Mouse (Mus musculus): ENCODE data around the gene Pbrm1.
A peak's percentile ranks its signal among the peaks of the same experiment; 100 is the strongest.

Gene Pbrm1

GRCm38 (mm10) chr14:31018860-31019291 lies at the start of gene Pbrm1, which contains the start of gene Gnl3:
TSS of gene Pbrm1 (plus strand) at chr14:31019138.
TSS of gene Gnl3 (minus strand) at chr14:31019152.
- DNase-seq (ENCODE audit: low read depth, low spot score) = peak; percentile 98

DNA sequence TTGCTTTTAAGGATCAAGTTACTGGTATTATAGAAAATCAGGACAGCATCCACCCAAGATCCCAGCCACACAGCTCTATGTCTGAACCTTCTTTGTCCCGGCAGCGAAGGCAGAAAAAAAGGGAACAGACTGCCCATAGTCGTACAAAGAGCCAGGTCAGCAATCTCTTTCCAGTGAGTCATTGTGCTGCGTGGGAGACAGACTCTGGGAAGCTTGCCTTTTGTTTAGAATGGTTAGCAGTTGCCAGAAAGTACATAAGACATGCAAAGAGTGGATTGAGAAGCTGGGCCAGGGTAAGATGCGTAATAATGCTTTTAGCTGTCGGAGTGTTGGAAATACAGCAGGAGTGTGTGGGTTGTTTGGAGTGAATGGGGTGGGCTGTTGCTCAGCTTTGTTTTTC lies 44.7 kb upstream of the Pbrm1 start:
- DNase-seq (ENCODE audit: low read depth, low spot score) = no peak

DNA sequence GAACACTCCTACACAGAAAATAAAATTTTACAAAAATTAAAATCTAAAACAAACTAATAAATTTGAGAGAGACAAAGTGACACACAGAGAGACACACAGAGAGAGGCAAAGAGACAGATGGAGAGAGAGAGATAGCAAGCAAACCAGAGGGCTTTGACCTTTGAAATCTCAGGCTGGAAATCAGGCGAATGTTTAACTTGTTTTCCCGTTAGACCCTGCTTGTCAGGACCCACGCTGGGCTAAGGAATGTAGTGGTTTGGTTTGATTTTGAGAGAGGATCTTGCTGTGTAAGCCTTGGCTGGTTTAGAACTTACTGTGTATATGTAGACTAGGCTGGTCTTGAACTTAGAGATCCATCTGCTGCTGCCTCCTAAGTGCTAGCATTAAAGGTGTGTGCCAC lies 42.7 kb upstream of the Pbrm1 start:
- no peak for DNase-seq (ENCODE audit: low read depth, low spot score)

- no peak for DNase-seq (ENCODE audit: low read depth, low spot score)
Observed at GRCm38 (mm10) chr14:30996417-30996816, 22.5 kb upstream of the Pbrm1 start.

GRCm38 (mm10) chr14:31000356-31000755 lies 18.6 kb upstream of the Pbrm1 start:
- DNase-seq (ENCODE audit: low read depth, low spot score) = no peak

DNA sequence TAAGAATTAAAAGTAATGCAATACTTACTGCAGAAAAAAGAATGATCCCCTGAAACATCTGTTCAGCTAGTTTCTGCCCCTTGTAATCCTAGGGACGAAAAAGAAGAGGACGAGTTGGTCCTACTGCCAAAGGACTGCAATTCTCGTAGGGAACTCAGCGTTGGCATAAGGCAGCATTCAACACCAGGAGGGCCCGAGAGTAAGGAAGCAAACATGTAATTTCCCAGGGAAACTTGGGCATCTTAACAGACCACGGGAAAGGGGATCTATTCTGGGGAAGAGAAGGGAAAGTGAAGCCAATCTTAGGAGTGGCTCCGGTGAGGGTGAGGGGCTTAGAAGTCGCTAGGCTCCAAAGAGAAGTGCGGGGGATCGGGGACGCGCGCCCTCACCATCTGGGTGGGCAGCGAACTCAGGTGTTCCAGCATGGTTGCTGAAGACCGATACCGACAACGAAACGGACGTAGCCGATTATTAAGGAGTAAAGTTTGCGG lies 18.1 kb upstream of the Pbrm1 start:
- no peak for DNase-seq (ENCODE audit: low read depth, low spot score)

DNA sequence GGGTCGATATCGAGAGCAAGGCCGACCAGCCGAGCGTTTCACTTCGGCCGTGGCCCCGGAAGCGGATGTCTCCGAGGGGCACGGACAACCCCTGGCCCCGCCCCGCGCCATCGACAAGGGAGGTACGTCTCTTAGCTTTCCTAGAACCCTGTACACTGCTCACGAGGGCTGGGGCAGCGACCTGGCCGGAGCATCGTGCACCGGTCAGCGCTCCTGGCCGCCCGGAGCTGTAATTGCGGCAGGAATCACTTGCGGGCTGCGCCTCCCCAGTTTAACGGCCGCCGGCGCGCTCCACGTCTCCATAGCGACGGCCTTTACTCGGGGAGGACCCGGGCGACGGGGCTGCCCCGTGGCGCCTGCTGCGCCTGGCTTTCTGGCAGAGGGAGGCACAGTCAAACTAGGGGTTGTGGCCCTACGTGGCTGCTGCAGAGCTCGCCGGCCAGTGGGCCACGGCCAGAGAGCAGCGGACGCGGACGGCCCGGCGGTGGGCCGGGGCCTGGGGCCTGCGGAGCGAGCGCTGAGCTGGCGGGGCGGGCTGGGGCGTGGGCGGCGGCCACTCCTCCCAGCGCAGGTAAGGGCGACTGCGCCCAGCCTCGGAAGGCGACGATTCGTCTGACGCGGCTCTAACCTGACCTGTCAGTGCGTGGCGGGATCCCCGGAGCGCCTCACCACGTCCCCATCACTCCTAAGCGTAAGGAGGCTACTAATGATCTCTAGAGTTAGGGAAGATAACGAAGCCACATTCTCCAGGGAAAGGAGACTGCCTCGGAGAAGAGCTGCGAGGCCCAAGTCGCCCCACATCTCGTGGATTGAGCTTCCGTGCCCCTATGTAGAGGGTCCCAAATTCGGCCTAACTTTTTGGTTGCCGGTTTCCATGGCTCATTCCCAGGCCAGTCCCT lies 17.4 kb upstream of the Pbrm1 start, which contains the start of the genes Glt8d1 and Spcs1:
Glt8d1 (plus strand) TSS at position 94 of the 899 bp plus-strand sequence.
Spcs1 (minus strand) TSS at position 366 of the 899 bp plus-strand sequence.
- DNase-seq (ENCODE audit: low read depth, low spot score) = peak; percentile 90

GRCm38 (mm10) chr14:31004527-31004926 lies 14.4 kb upstream of the Pbrm1 start:
- no peak for DNase-seq (ENCODE audit: low read depth, low spot score)

DNA sequence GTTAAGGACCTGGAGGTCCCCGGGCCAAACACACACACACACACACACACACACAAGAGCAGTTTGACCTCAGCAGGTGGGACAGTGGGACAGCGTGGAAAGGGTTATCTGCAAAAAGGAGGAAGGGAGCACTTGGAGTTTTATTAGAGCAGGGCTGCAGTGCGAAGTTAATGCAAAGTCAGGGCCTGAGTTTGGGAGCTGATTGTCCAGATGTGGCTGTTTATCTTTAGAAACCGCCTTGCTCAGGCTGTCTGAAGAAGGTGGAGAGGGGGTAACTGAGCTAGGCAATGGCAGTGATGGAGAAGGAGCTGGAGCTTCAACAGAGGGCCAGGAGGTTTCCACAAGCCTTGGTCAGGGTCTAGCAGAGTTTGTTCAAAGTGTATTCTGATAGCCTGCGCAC lies 12.2 kb upstream of the Pbrm1 start:
- DNase-seq (ENCODE audit: low read depth, low spot score) = no peak

- no peak for DNase-seq (ENCODE audit: low read depth, low spot score)
Observed at GRCm38 (mm10) chr14:31011588-31011987, 7.3 kb upstream of the Pbrm1 start.

- DNase-seq (ENCODE audit: low read depth, low spot score) = no peak
Observed at GRCm38 (mm10) chr14:31013928-31014327, 5.0 kb upstream of the Pbrm1 start.

DNA sequence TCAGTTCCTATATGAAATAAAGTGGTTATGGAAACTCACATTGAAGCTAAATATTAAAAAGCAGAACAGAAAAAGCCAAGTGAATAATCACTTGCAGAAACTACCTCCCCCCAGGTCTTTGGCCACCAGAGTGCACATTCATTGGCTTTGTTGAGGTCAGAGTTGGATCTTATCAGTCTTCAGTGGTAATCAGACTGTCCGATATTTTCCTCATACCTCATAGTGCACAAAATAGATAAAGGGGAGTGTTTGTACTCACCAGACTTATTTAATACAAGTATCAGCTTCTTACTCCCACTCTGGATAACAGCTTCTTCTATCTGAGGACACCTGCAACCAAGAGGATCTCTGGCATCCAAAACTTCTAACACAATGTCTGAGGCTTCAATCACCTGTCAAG lies 2.9 kb upstream of the Pbrm1 start:
- no peak for DNase-seq (ENCODE audit: low read depth, low spot score)

DNA sequence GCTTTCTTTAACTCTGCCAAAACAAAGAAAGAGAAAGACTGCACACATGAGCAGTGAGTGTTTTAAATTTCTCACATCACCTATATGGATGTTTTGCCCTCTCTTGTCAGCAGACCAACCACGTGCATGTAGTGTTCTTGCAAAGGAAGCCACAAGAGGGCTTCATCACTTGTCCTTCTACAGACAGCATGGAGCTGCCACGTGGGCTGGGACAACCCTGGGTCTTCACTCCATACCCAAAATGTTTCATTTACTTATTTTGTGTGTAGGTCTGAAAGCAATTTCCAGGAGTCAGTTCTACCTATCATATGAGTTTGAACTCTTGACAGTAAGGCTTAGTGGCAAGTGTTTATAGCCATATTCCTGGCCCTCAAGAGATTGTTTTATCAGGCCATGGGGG lies 1.1 kb upstream of the Pbrm1 start:
- DNase-seq (ENCODE audit: low read depth, low spot score) = peak; percentile 57

DNA sequence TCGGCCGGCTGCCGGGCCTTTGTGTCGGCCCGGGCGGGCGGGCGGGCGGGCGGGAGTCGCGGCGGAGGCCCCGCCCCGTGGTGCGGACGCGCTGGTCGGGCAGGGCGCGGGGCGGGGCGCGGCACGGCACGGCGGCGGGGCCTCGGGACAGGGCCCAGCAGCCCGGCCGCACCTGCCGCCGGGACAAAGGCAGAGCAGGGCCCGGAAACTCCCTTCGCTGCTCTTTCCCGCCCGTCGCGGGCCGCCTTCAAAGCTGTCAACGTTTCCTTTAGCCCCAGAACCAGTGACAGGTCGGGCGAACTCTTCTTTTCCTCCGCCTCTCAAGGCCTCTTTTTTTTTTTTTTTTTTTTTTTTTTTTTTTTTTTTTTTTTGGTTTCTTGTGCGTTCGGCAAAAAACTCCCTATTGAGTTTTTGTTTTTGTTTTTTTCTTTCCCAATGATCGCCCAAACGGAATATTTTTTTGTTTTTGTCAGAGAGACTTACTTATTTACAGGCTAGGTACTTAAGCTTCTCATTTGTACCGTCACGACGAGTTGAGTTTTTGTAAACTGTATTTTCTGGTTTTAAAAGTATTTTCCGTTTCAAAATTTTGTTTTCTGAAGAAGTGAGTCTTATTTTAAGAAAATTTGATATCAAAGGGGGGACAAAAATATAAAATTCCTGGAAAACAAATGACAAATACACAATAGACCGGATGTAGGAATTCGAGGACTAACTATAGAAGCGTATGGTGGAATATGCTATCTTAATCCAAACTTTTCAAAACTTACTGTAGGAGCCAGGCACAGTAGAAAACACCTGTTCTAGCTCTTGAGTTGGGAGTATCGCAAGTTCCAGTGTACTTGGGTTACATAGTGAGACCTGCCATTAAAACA lies 630 bp downstream of the Pbrm1 start:
- peak; percentile 95 for DNase-seq (ENCODE audit: low read depth, low spot score)

- no peak for DNase-seq (ENCODE audit: low read depth, low spot score)
Observed at GRCm38 (mm10) chr14:31022579-31022978, 3.6 kb downstream of the Pbrm1 start.

DNA sequence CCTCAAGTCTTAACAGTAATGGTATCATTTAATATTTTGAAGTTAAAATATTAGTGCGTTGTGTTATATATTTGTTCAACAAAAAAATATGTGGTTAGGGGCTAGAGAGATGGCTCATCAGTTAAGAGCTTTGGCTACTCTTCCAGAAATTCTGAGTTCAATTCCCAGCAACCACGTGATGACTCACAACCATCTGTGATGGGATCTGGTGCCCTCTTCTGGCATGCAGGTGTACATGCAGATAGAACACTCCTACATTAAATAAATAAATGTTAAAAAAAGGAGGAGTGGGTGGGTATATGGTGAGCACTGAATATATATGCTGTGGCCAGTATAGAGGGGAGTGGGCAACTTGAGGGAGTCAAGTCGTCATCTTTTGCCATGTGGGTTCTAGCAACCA lies 6.8 kb downstream of the Pbrm1 start:
- peak; percentile 27 for DNase-seq (ENCODE audit: low read depth, low spot score)

GRCm38 (mm10) chr14:31045296-31045695 lies 26.4 kb downstream of the Pbrm1 start:
- DNase-seq (ENCODE audit: low read depth, low spot score) = no peak

DNA sequence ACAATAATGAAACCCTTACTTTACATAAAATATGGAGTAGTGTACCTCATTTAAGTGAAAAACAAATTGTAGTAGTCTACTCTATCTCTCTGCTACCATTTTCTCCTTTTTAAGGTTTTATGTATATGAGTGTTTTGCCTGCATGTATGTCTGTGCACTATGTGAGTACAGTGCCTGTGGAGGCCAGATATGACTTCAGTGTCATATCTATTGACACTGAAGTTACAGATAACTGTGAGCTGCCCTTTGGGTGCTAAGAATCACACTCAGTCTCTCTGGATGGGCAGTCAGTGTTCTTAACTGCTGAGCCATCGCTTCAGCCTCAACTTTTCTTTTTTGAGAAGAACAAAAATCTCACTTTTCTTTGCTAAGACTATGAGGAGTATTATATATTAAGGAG lies 26.9 kb downstream of the Pbrm1 start:
- no peak for DNase-seq (ENCODE audit: low read depth, low spot score)

- DNase-seq (ENCODE audit: low read depth, low spot score) = peak; percentile 4
Observed at GRCm38 (mm10) chr14:31062277-31062676, 43.3 kb downstream of the Pbrm1 start.

- no peak for DNase-seq (ENCODE audit: low read depth, low spot score)
Observed at GRCm38 (mm10) chr14:31069086-31069733, 50.3 kb downstream of the Pbrm1 start.

GRCm38 (mm10) chr14:31078597-31079208 lies 59.8 kb downstream of the Pbrm1 start:
- DNase-seq (ENCODE audit: low read depth, low spot score) = no peak
